Mouse (Mus musculus) embryonic fibroblast, embryonic 13.5 days (primary cell): ENCODE data around the gene Neo1.

Experiments used
- CTCF ChIP-seq: IDR thresholded peaks from 2 replicates; pipeline ENCODE4 v1.5.1; 2011; ENCODE audit warnings: mild to moderate bottlenecking, control low read depth, low read length, moderate library complexity, borderline replicate concordance; ENCODE audit not compliant: insufficient read depth
- POLR2A ChIP-seq: IDR thresholded peaks from 2 replicates; pipeline ENCODE4 v1.6.1; 2011; ENCODE audit warnings: low read depth, mild to moderate bottlenecking, control low read depth, low read length, moderate library complexity

DNA sequence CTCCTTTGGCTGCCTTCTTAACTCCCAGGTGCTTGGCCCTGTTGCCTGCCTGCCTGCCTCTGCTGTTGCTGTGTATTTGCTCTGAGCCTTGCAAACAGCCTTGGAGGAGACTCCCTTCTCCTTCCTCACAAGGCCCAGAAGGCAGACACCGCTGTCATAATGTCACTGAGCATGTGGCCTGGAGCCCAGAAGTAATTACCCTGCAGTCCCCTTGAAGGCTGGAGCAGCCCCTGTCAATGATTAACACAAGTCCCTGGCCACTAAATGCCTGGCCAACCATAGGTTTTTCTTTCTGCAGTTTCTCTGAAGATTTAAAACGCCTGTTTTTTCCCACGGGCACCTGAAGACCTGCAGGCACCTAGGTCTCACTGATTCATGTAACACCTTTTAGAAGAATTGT is 203.3 kb downstream of the Neo1 start:
- TF ChIP-seq CTCF (no peak), POLR2A (no peak)
